Mouse (Mus musculus) embryonic fibroblast, embryonic 13.5 days (primary cell): ENCODE measurements around the gene Prrc2a. TPM values are rescaled to one million over a fixed set of nuclear protein-coding genes. Genes with fewer than 3 reads are reported as not detected.

Experiments used
- H3K27ac ChIP-seq: 2 replicates; pipeline ENCODE4 v1.5.1; 2012; ENCODE audit warnings: low read length, control low read depth, inconsistent platforms; ENCODE audit not compliant: insufficient read depth
- H3K4me1 ChIP-seq: 2 replicates; pipeline ENCODE4 v1.6.1; 2011; ENCODE audit warnings: low read length; ENCODE audit not compliant: control insufficient read depth, insufficient read depth
- H3K4me3 ChIP-seq: 2 replicates; pipeline ENCODE4 v1.5.1; 2011; ENCODE audit warnings: mild to moderate bottlenecking, control low read depth, low read length; ENCODE audit not compliant: insufficient read depth
- CTCF ChIP-seq: IDR thresholded peaks from 2 replicates; pipeline ENCODE4 v1.5.1; 2011; ENCODE audit warnings: mild to moderate bottlenecking, control low read depth, low read length, moderate library complexity, borderline replicate concordance; ENCODE audit not compliant: insufficient read depth
- POLR2A ChIP-seq: IDR thresholded peaks from 2 replicates; pipeline ENCODE4 v1.6.1; 2011; ENCODE audit warnings: low read depth, mild to moderate bottlenecking, control low read depth, low read length, moderate library complexity
- polyA plus RNA-seq: library from polyadenylated mRNA; stranded (reverse); fragments of >200 nt; gene quantifications from 2 replicates; pipeline ENCODE4 v1.2.4, GENCODE M21; 2011; ENCODE audit warnings: low read depth; ENCODE audit not compliant: missing spikeins, insufficient read length

Prrc2a gene
- polyA plus RNA-seq: 174 and 183 TPM in 2 replicates

DNA sequence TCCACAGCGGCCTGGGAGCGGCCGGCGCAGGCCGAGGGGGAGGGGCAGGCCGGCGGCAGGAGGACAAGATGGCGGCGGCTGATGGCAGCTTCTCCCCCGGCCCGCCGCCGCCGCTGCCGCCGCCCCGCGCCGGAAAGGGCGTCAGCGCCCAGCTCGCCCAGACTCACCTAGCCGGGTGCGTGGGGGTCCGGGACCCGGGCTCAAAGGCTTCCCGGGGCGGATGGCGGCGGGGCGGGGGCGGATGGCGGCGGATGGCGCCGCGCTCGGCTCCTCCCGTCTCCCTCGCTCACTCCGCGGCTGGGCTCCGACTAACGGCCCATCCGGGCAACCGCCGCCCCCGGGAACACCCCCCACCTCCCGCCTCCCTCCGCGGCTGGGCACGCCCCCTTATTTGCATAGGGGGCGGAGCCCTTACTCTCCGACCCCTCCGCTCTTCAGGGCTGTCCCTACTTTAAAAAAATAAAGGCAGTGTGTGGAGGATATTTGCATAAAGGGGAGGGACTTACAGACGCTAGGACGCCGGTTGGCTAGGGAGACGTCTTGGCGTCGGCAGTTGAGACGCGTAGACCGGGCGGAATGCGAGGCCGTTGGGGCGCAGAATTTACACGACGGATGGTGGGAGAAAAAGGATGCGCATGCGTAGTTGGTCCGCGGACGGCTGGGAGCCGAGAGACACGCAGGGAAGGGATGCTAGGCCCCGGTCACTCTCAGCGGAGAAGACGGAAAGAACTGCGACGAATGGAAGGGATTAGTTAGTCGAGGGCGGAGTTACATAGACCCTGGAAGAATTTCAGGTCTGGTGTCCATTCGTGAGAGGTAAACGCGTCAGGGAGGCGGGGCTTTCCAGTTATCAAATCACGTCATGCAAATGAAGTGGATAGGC, at the start of gene Prrc2a:
Gene Prrc2a (minus strand): TSS at position 330 of the 883 bp plus-strand sequence.
- peak within 1 kb of the TSS; percentile 100 for H3K4me3 ChIP-seq

GRCm38 (mm10) chr17:35213071-35213470, 48.4 kb upstream of the Prrc2a start:
- TF ChIP-seq CTCF (no peak), POLR2A (no peak)

More for the DNA sequence above, at the start of gene Prrc2a:
- TF ChIP-seq CTCF (no peak), POLR2A (peak; percentile 88)
- Histone ChIP-seq H3K27ac (peak within 1 kb of the TSS; percentile 96), H3K4me1 (no peaks in the 10 kb centered on the region)

GRCm38 (mm10) chr17:35210593-35210992, 45.9 kb upstream of the Prrc2a start:
- H3K27ac ChIP-seq: no peak overlapping the region
- no peaks in the 10 kb centered on the region for H3K4me1 ChIP-seq
- no peak for TF ChIP-seq POLR2A
- H3K4me3 ChIP-seq: no peak overlapping the region

More at GRCm38 (mm10) chr17:35213071-35213470, 48.4 kb upstream of the Prrc2a start:
- Histone ChIP-seq H3K27ac (no peak overlapping the region), H3K4me3 (no peak overlapping the region), H3K4me1 (no peaks in the 10 kb centered on the region)

- H3K4me1 ChIP-seq: no peaks in the 10 kb centered on the region
- H3K4me3 ChIP-seq: no peak overlapping the region
- TF ChIP-seq CTCF (no peak), POLR2A (no peak)
- H3K27ac ChIP-seq: no peak overlapping the region
These were observed 45.3 kb upstream of the Prrc2a start for GRCm38 (mm10) chr17:35209785-35210535.

GRCm38 (mm10) chr17:35205380-35205769, 40.7 kb upstream of the Prrc2a start:
- H3K27ac ChIP-seq: no peak overlapping the region
- H3K4me1 ChIP-seq: no peaks in the 10 kb centered on the region
- no peak overlapping the region for H3K4me3 ChIP-seq
- TF ChIP-seq CTCF (no peak), POLR2A (no peak)

GRCm38 (mm10) chr17:35204494-35205379, 40.0 kb upstream of the Prrc2a start, which contains the start of gene Lta:
TSS of gene Lta (minus strand) at chr17:35205351.
- no peaks in the 10 kb centered on the region for H3K4me1 ChIP-seq
- TF ChIP-seq CTCF (no peak), POLR2A (no peak)
- H3K4me3 ChIP-seq: no peak within 1 kb of the TSS
- H3K27ac ChIP-seq: no peak within 1 kb of the TSS

DNA sequence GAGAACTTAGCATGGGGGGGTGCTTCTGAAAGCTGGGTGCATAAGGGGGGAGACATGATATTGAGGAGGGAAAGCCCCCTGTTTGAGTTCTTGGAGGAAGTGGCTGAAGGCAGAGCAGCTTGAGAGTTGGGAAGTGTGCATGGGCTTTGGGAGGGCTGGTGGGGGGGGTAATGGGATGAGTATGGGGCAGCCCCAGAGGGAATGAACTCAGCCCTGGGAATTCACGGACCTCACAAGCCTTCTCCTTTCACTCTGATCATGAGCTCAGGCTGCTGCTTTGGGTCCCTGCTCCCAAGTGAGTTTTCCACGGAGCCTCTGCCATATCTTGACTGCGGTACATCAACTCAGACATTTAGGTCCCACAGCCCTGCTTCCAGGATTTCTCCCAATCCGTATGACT, 37.7 kb upstream of the Prrc2a start:
- H3K27ac ChIP-seq: no peak overlapping the region
- no peak for TF ChIP-seq POLR2A
- TF ChIP-seq CTCF: no peak
- H3K4me1 ChIP-seq: no peaks in the 10 kb centered on the region
- H3K4me3 ChIP-seq: no peak overlapping the region

DNA sequence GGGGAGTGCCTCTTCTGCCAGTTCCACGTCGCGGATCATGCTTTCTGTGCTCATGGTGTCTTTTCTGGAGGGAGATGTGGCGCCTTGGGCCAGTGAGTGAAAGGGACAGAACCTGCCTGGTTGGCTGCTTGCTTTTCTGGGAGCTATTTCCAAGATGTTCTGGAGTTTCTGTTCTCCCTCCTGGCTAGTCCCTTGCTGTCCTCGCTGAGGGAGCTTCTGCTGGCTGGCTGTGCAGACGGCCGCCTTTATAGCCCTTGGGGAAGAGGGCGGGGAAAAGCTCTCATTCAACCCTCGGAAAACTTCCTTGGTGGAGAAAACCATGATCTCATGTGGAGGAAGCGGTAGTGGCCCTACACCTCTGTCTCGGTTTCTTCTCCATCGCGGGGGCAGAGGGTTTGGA, 37.1 kb upstream of the Prrc2a start, which contains the start of gene Tnf:
Gene Tnf (minus strand): TSS at position 221 of the 400 bp plus-strand sequence.
- no peak for TF ChIP-seq POLR2A
- no peak for TF ChIP-seq CTCF
- no peaks in the 10 kb centered on the region for H3K4me1 ChIP-seq
- H3K27ac ChIP-seq: no peak within 1 kb of the TSS
- no peak within 1 kb of the TSS for H3K4me3 ChIP-seq

GRCm38 (mm10) chr17:35201128-35201527, 36.4 kb upstream of the Prrc2a start:
- Histone ChIP-seq H3K27ac (no peak overlapping the region), H3K4me3 (no peak overlapping the region), H3K4me1 (no peaks in the 10 kb centered on the region)
- TF ChIP-seq POLR2A (no peak), CTCF (no peak)
